Mouse (Mus musculus) olfactory bulb, adult 2 months (tissue): ENCODE results near the gene Ube2l6.

Experiments
- CTCF ChIP-seq: fragments of 200-500 bp; IDR thresholded peaks from 2 replicates; pipeline ENCODE4 v1.5.1; 2012; ENCODE audit warnings: low read depth, mild to moderate bottlenecking, low read length, moderate library complexity; ENCODE audit not compliant: insufficient read depth
- POLR2A ChIP-seq: fragments of 200-500 bp; IDR thresholded peaks from 2 replicates; pipeline ENCODE4 v1.6.1; 2012; ENCODE audit warnings: mild to moderate bottlenecking, low read depth, low read length, moderate library complexity; ENCODE audit not compliant: insufficient read depth

DNA sequence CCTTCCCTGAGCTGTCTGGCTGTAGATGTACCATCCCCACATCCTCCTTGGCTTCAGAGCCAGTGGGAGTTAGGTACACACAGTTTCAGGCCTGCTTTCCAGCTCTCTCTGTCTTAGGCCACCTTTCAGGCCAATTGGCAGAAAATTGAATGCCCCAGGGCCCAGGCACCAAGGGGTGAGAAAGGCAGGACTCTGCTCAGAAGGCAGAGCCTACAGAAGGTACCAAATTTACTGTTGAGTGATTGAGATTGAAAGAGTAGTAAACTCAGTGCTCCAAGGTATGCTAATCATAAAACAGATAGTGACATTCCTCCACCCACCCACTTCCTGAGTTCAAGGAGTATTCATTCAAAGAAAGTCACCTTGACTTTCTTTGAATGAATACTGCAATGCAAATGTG, 10.7 kb downstream of the Ube2l6 start:
- TF ChIP-seq CTCF (no peak), POLR2A (no peak)
